Mouse (Mus musculus) mesoderm, embryonic 11.5 days (tissue): ENCODE data around the gene Slc36a3.
"Not testable (repeated sequence)": the region's sequence is repeated elsewhere in the genome, so short reads cannot be mapped to it uniquely, and the experiment has no call there.

Experiments used
- DNase-seq: peaks from one replicate; pipeline ENCODE4 v3.0.0-alpha.2; 2012; ENCODE audit warnings: low read depth, low spot score

Gene Slc36a3

DNA sequence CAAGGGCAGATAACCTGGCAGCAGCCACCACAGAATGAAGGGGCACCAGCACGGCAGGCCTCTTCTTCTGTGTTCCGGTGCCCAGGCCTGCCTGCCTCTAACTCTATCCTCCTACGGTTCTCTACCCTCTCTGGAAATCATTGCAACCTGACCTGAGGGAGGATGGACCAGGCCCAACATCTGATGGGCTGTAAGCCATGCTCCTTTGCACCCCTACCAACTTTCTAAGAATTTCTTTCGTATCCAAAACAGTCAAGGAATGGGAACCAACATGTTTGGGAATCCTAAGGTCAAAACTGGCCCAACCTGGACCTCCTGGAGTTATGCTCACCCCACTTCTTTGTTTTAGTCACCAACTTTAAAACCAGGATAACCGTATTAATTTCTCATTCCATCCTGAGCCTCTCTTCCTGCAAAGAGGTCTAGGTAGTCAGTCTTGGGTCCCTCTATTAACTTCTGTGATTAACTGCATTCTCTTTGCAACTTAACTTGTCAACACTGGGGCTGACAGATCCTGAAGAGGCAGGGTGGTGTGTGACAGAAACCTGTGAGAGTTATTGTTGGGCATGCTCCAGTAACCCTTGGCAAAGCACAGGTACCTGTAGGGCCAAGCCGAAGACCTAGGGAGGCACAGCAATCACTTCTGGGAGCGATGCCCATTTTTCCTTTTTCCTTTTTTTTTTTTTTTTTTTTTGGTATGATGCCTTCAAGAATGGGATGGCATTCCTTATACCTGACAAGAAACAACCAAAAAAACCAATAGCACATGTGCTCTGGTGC, 41.8 kb downstream of the Slc36a3 start:
- no peak for DNase-seq

DNA sequence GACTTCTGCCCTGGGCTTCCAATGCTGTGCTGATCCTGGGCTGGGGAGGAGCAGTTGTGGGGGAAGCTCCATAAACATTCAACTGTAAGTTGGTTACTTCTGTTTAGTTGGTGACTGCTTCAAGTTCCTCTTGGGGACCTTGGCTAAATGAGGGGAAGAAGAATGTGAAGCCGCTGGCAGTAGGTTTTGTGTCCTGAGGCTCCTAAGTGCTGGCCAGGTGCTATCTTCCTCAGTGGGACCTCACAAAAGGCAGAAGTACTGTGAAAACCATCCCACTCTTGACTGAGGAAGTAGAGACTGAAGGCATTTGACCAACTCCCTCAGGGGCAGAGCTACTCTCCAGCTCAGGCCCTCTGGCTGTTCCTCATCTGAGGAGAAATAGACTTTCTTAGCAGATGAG, 44.9 kb downstream of the Slc36a3 start:
- no peak for DNase-seq

DNA sequence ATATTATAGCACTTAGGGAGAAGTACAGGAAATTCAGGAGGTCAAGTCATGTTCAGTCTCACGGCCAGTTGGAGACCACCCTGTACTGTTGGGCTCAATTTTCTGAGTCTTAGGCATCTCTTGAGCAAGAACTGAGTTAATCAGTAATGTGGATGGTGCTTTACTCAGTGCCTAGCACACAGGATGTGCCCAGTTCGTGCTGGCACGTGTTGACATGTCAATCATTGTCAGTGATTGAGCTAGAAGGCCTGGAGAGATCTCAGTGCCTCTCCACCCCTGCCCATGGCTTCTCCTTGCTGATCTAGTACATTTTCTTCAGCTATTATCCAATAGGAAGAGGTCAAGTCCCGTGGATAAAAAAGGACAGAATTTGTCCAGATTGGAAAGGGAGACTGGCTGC, 46.1 kb downstream of the Slc36a3 start:
- DNase-seq, result no peak

DNA sequence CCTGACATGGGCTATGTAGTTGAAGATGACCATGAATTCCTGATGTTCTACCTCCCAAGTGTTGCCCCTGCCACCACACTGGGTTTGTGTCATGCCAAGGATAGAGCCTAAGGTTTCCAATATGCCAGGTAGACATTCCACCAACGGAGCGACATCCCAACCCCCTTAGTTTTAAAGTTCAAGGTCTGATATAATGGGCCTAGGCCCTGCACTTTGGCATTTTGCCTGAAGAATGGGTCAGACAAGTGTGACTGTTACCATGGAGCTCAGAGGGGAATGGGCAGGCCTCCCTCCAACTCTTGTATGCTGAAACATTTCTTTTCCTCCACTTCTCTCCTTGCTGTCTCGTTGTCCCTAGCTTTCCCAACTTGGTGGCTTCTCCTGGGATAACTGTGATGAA, 48.3 kb downstream of the Slc36a3 start:
- no peak for DNase-seq

DNA sequence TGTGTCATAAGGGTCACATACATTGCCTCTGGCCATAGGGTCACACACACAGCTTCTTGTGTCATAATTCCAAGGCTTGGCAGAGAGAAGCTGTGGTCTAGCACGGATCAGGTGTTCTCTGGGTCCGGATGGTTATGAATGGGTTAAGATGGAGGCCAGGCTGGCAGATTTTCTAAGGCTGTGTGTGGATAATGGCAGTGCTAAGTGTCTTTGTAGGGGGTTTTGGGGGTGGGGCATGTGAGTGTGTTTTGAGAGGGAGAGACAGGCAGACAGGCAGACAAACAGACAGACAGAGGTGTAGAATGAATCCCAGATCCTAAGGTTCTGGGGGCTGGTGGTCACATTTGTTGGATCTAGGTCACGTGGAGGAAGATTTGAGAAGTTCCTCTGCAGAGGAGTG, 49.5 kb downstream of the Slc36a3 start:
- DNase-seq, result no peak

DNA sequence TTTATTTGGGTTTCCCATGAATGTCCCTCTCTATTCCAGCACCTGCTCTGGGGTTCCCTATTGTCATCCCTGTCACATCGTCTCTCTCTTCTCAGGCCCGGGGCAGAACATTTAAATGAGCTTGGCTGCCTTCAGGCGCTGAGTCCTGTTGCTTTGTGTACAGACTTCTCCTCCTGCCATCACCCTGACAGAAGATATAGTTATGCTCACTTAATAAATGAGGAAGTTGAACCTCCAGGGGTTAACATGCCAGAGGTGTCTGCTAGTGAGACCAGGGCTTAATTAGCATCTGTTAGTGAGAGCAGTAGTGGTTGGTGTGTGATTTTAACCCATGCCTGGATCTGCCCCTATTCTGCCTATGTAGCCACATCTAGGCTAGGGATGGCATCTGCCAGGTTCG, 51.6 kb downstream of the Slc36a3 start:
- DNase-seq, result no peak

DNA sequence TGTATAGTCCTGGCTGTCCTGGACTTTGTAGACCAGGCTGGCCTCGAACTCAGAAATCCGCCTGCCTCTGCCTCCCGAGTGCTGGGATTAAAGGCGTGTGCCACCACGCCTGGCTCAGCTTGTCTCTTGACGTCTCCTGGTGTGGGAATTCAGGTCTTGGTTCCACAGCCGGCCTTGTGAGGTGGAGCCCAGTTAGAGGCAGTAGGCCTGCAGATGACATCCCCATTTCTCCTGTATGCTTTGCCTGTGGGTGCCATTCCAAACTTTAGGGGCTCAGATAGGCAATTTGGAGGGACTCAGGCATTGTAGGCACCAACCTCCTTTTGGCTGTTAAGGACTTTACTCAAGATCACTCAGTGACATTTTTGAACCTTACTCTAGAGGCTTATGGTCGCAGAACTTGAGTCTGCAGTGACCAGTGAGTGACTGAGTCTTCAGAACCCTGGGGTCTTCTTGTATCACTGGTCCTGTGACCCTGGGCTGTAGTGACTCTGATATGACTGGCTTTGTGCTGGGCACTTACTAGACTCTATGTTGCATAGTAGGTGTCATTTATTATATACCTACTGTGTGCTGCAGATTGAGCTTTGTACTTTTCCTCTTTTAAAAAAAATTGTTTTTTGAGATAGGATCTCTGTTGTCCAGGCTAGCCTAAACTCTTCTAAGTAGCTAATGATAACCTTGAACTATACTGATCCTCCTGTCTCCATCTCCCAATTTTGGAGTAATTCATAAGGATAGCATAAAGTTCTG, 52.3 kb downstream of the Slc36a3 start:
- no peak for DNase-seq

DNA sequence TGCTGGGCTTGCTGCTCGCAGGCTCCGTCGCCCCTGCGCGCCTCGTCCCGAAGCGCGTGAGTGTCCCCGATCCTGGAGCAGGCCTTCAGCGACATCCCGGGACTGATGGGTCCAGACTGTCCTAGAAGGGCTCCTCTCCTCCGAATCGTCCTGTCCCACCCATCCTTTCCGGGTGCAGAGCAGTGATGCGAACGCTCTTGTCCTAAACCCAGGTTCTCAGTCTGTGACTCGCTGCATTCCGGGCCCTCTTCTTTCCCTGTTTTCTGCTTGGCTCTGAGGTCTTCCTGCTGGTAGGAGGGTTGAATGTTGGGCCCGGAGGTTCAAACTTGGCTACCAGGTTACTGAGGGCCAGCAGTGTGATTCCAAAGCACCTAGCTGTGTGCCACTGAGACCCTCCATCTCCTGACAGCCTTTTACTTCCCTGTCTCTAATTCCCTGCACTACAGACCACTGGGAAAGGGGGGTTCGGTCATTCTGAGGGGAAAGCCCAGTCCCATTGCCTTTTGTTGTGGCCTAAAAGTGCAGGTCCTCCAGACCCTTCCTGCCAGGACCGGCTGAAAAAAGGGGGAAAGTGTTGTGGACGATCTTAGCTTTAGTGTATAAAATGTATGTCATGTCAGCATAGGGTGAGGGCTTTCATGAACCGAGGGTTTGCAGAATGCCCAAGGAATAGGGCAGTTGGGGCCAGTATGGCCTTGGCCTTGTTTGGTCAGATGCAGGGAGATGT, 53.2 kb downstream of the Slc36a3 start:
- DNase-seq, result no peak

DNA sequence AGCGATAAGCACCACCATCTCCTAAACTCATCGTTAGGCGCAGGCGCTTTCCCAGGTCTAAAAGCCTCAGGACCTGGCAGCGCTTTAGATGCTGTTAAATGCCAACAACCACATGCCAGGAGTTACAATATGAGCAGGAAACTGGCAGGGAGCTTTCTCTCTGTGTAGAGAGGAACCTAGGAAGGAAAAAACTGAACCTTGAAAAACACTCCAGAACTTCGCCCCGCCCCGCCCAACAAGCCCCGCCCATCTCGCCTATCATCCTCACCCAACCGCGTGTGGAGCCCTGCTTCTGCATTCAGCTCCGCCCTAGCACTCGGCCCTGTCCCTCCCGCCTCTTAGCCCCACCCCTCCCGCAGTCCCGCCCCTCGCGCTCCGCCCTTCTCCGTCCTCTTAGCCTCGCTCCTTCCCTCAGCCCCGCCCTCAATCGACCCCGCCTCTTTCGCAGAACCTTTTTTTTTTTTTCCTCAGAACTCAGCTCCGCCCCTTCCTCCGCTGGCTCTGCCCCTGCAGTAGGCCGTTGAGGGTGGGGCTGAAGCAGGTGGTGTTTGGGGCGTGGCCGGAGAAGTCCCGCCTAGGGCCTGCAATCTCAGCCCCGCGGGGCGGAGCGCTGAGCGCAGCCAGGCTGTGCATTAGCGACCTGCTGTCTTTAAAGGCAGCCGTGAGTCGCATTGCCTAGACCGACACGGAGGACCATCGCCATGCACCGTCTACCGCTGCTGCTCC, 53.9 kb downstream of the Slc36a3 start, which contains the start of gene Gm2a:
TSS of gene Gm2a (plus strand) at position 653 of the 726 bp plus-strand sequence.
- DNase-seq, result peak; percentile 98

DNA sequence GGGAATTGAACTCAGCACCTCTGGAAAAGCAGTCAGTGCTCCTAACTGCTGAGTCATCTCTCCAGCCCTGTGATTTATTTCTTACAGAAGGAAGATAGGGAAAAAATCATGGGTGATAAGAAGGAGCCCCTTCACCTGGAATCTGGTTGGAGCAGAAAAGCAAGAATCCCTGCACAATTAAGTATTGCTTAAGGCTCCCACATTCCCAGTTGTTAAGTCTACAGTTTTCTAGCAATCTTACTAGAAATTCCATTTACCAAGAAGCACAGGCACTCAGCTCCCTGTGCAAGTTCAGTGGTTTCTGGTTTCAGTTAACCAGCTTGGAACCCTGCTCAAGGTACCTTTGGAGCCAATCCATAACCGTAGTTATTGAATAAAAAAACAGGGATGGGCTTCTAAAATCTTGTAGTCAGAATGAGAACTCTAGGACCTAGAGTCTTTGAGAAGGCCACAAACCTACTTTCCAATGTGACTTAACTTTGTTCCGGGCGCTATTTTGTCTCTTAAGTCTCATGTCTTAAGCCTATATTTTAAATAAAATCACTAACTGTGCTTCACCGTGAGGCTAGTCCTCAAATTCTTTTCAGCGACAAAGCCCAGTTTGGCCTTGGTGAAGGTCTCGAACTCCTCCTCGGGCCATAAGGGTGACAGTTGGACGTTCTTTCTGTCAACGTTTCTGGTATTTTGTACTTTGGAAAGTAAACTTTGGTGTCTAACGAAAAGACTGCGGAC, 54.6 kb downstream of the Slc36a3 start:
- no peak for DNase-seq

DNA sequence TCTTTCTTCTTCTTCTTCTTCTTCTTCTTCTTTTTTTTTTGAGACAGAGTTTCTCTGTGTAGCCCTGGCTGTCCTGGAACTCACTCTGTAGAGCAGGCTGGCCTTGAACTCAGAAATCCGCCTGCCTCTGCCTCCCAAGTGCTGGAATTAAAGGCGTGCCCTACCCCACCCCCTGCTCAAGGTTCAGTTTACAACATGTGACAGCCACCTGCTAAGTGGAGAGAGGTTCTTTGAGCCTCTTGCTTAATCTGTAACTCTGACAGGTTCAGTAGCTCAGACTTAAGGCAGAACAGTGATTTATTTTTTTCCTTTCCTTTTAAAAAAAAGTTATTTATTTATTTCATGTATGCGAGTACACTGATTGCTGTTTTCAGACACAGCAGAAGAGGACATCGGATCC, 55.2 kb downstream of the Slc36a3 start:
- not testable (repeated sequence) for DNase-seq

DNA sequence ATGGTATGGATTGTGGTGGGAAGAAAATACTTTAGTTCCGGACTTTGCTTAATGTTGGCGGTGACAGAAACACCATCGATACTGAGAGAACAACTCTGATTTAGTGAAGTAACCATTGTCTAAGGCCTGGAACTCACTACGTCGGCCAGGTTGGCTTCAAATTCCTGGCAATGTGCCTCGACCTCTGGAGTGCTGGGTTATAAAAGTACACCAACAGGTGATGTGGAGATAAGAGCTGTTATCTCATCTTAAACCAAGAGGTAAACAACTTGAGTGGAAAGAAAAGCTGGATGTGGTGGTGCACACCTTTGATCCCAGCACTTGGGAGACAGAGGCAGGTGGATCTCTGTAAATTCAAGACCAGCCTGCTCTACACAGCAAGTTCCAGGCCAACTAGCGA, 58.4 kb downstream of the Slc36a3 start:
- no peak for DNase-seq

DNA sequence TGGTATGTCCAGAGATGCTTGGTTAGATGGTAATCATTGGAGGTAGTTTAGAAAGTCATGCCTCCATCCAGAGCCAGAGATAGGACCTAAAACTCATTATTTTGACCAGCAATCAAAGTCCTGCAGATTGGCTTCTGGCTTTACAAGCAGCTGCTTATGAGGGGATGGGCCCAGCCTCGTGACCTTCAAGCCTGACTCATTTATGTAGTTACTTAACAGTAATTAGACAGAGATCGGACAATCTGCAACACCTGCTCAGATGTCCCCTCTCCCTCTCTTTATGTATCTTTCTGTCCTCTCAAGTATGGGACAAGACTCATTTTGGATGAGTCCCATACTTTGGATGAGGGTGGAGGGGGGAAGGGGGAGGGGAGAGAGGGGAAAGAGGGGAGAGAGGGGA, 61.6 kb downstream of the Slc36a3 start:
- no peak for DNase-seq

DNA sequence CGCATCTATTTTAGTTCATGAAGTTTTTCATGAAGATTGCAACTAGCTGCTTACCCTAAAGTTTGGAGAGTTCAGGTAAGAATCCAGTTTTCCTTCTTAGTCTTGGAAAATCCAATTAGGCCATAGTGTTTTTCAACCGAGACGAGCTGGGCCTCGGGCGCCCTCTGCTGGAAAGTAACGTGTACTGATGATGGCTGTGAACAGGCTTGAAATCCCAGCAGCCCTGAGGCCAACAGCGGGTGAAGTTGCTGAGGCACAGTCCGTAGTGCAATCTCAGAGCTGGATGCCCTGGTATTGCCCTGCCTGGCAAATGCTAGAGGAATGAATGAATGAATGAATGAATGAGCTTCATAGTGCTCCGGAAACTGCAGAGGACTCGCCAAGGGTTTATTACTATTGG, 64.5 kb downstream of the Slc36a3 start:
- peak; percentile 83 for DNase-seq

DNA sequence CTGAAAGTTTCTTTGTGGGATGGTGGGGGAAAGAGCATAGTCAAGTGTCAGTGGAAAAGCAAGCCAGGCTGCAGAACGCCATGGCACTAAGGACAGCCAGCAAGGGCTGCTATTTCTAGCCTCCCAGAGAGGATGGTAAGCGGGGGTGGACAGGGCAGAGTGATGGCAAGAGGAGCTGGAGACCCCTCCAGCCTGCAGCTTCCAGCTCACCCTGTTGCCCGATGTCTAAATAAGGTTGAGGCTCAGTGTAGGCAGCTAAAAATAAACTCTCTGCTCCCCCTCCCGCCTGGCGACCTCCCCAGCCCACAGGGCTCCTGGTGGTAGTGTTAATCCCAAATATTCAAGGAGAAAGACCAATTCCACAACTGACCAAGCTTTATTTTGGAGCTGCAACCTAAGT, 66.1 kb downstream of the Slc36a3 start:
- DNase-seq, result no peak

DNA sequence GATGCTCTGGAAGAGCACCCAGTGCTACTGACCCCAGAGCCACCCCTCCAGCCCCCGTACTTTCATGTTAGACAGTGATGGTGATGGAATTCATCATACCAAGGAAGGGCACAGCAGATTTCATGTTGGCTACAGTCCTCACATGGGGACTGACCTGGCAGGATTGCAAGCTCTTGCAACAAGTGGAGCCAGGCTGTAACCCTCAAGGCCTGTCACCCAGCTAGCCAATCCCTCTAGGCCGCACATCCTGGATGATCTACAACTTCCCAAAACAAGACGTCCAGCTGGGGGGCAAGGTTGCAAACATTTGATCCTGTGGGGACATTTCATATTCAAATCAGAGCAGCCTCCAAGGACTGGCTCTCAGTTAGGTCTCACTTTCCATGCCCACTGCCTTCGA, 66.9 kb downstream of the Slc36a3 start:
- DNase-seq, result no peak

DNA sequence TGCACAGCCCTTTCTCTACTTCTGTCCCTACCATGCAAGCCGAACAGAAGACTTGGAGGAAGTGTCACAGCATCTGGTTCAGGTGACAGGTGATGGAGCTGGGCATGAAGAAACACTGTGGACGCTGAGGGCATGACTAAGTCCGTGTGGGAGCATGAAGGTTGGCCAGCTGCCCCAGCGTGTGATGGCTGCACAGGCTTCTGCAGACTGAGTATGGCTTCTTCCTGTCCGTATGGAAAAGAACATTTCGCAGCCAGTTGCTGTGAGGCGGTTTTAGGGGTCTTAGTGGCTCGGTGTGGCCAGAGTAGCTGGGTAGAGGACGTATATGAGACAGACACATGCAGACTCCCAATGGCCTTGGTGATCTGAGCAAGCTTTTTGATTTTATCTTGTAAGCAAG, 70.3 kb downstream of the Slc36a3 start:
- no peak for DNase-seq

DNA sequence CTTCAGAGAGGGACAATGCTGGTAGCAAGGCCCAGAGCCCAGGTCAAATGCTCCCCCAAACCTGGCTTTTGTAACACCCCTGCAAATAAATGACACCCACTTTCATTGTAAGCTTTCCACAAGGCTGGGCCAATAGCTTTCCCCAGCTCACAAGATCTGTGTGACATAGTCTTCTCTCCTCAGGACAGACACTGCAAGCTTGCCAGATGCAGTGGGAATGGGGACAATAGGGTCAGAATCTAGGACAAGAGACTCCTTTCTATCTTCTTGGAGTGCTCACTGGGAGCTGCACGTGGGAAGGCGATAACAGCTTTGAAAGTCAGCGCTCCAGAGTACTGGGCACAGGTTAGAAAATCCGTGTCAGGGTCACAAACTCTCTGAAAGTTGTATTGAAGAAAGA, 72.3 kb downstream of the Slc36a3 start:
- DNase-seq, result no peak

DNA sequence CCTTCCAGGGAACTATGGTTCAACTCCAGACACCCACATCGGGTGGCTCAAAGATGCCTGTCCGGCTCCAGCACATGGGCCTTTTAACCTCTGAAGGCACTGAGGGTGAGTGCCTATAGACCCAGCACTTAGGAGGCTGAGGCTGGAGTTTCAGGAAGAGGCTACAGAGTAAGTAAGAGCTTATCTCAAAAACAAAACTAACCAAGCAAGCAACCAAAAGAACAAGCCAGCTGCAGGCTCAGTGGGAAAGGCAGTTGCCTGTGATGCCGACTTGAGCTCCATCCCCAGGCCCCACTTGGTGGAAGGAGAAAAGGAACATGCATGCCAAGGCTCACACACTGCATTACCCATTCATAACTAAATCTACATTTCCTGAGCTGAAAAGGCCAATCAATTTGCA, 73.0 kb downstream of the Slc36a3 start:
- no peak for DNase-seq

DNA sequence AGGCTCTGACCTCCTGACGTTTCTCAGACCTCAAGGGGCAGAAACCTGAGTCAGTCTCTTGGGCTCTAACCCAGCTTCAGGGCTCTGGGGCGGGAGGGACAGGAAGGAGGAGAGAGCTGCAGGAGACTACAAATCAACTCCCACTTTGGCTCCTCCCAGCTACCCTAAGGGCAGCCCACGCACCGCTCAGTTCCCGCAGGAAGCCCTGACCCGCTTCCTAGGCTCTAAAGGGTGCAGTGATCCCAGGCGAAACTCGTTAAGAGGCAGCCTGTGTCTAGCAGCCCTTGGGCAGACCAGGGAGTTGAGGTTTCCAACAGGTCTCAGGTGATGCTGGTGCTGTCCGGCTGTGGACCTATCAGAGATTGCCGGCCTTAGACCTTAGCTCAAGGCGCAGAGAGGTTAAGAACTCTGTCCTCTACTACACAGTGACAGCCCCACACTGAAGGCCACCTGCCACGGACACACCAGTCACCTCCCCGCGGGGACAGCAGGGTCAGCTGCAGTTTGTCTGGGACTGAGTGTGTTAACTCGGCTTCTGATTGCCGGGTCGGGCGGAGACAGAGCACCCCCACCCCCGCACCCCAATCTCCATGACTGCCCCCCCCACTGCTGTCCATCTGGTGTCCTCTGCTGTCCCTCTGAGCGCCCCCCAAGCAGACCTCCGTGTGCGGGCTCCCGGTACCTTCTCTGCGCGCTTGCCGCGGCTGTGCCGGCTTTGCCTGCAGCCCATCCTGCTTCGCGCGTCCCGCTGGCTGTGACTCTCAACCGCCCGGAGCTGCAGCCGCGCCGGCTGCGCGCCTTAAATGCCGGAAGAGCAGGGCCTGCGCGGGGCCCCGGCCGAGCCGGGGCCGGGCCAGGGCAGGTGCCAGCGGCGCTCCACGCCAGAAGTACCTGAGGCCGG, 73.9 kb downstream of the Slc36a3 start, which contains the start of gene Ccdc69:
TSS of gene Ccdc69 (minus strand) at position 801 of the 901 bp plus-strand sequence.
- peak; percentile 63 for DNase-seq
